Mouse (Mus musculus) thymus, postnatal 4 days (tissue): ENCODE measurements around the gene Bub1b.

Experiments used
- DNase-seq: peaks from one replicate; pipeline ENCODE4 v3.0.0; 2021

Gene Bub1b

DNA sequence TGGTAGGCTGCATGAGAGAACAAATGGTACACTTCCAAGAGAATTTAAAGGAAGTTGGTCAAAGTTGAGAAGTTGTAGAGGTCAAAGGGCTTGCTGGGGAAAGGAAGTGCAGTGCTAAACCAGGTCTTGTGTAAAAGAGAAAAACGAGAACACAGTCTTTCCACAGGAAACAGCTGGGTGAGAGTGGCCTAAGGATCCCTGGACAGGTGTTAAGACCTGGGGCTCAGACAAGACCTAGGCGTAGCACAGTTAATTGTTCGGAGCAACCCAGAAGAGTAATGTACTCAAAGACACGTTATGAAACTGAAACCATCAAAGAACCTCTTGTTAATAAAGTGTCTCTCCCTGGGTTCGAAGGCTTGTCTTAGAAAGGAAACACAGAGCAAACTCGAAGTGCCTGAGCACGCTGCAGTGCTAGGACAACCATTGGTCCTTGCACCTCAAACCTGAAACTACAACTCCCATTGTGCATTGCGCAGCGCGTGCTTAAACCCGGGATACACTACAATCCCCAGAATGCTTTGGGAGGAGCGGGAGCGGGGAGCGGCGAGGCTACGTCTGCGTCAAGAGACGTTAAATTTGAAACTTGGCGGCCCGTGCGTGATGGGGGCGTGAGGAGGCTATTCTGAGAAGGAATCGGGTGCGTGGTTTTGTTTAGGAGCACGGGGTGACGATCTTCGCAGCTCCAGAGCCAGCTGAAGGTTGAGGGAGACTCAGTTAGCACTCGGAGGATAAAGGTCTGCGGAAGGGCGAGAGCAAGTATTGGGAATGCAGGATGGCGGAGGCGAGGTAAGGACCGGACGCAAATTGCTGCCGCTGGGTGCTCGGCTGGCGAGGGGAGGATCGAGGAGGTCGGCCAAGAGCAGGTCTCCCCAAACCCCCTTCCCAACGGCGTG, at the start of gene Bub1b:
TSS of gene Bub1b (plus strand) at position 539 of the 896 bp plus-strand sequence.
- peak; percentile 92 for DNase-seq

DNA sequence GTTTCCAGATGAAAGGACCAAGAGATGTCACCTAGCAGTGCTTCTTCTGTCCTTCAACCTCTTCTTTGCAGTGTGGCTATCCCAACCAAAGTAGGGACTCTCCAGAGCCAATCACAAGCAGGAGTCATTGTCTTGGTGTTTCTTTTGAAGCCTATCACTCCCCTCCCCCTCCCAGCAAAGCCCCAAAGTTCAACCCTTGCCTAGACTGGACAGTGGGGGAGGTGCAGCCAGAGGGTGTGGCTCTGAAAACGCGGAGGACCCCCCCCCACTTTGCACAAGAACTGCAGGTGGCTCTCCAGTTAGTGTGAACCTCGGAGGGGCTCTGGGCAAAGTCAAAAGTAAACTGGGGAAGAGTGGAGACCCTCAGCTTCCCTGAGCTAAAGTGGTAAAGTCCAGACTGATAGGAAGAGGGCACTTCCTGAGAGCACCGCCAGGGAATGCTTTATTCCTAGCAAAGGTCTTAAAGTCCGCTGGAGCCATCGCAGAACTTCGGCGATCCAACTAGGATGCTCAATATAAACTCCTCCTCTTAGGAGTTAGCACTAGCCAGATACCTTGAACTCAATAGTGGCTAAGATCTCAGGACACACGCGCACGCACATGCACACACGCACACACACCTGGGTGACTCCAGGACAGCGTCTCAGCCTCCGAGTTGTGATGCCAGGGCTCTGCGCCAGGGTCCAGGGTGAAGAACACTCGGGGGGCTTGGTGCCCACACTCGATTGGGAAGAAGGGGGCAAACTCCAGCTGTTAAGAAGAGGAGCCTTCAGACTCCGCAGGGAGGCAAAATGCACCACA, 49.4 kb upstream of the Bub1b start:
- DNase-seq = peak; percentile 64

DNA sequence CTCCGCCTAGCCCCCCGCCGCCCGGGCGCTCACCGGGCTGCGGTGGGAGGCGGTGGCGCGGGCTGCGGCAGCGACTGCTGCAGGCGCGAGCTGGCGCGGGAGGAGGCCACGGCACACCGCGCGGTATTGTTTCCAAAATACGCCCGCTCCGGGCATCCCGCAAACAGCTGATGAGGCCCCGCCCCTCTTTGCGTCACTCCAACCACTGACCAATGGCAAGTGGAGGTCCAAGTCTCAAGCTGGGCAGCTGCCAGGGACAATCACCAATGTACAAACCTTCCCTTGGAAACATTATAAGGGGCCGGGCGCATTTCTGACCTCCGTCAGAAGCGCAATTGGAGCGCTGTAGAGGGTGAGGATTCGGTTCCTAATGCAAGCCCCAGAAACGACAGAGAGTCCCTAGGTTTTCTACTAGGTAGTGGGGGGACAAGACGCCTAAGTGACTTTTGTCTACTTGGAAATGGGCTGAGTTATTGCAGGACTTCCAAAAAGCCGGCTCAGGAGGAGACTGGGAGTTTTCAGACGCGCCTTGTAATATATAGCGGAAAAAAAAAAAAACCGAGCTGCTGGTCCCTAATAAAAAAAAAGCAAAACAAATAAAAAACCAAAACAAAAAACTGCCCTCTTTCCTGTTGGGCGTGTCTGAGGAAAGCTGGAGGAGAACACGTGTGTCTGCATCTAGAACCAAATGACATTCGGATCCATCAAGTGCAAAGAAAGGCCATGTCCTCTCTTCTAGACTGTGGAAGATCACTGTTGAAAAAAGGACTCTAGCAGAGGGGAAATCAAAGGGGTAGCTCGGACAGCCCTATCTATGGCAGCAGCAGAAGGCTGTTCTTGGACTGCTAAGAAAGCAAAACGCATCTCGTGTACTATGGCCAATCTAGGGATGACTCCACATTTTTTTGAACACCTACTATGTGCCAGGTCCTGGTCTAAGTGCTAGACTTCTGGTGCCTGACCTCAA, 48.2 kb upstream of the Bub1b start, which contains the start of gene Bmf:
TSS of gene Bmf (minus strand) at position 181 of the 967 bp plus-strand sequence.
- peak; percentile 88 for DNase-seq

DNA sequence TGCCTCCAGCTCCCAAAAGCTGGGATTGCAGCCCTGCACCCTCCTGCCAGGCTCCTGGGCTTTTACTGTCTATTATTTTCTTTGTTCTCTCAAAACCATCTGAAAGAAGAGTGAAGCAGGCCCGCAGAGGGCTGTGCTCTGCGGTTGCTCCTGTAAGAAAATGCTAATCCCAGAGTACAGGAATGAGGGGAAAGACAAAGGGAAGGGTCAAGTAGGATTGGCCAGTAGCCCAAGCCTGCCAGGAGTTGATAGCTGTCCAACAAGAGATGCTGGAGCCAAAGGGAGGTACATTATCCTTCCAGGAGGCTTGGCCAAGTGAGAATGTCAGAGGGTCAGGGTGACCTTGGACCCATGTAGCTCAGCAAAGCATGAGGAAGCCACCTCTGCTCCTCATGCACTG, 46.4 kb upstream of the Bub1b start:
- no peak for DNase-seq

DNA sequence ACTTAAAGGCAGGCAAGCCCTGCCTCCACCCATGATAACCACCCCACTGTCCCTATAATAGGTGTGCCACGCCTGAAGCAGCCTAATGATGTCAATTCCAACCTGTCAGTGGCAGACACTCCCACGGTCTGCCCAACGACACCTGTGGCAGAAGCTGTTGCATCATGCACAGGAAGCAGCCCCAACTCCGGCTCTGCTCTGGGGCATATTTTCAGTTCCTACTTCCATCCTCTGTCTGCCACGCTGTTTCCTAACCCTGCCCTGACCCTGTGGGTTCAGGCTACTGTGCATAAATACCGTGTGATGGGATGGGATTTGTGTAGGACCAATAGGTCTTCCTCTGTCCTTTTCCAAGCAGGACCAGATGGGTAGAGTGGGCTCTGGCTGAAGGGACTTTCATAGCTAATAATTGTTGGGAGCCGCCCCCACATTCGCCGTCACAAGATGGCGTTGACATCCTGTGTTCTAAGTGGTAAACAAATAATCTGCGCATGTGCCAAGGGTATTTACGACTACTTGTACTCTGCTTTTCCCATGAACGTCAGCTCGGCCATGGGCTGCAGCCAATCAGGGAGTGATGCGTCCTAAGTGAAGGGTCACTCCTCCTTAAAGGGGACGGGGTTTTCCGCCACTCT, 43.5 kb upstream of the Bub1b start:
- DNase-seq = peak; percentile 76

DNA sequence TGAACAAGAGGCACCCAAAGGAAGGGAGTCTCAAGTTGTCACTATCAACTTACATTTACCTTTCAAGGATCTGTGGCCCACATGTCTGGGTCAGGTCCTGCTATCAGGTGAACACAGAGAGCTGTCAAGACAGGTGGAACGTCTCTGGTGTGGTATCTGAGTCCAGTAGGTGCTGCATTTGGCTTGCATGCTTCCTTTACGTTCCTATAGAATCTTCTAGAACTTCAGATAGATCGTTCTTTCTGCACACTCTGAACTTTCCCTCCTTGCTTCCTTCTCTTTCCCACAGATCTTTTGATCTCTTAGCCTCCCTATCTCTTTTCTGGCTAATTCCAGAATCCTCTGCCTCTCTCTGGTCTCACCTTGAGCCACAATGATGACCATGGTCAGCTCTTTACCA, 39.6 kb upstream of the Bub1b start:
- no peak for DNase-seq

DNA sequence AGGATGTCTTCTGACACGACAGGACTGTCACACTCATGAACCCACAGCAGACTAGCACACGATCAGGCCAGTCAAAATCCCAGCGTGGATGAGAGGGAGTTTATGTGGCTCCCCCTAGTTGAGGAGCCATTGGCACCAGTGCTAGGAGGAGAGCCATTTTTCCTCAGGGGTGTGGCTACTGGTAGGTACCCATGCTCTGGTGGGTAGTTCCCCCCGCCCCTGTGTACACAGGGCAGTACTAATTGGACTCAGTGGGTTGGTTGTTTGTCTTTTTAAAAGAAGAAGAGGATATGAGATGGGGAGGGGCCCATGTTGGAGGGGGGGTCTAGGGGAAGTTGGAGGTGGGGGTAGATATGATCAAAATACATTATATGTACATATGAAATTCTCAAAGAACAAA, 36.0 kb upstream of the Bub1b start:
- DNase-seq = no peak

DNA sequence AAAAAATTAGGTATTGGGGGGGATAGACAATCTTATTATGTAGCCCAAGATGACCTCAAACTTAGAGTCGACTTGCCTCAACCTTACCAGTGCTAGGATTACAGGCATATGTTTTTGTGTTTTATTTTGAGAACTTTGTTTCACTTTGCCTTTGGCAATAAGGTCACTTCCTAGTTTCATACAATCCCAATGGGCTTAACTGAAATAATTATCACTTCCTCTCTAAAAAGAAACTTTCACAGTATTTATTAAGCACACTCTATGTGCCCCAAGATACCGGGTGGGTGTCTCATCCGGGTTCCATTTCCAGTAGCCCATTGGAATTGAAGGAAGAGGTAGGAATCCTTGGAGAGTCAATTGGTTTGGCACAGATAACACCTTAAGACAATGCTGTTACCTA, 35.6 kb upstream of the Bub1b start:
- no peak for DNase-seq

DNA sequence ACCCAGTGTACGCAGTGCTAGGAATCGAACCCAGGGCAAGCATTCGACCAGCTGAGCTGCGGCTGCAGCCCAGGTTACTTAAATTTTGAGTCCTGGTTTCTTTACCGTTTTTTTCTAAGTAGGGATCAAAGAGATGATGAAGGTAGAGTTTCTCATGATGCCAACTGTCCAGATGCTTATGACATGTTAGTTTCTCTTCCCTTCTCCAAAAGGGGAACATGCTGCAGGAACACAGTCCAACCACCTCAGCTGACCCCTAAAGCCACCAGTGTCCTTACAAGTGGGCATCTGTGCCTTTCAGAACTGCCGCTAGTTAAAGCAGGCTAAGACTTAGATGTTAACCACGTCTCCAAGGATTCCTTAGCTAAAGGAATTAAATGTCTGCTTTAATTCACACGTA, 30.8 kb upstream of the Bub1b start:
- no peak for DNase-seq

DNA sequence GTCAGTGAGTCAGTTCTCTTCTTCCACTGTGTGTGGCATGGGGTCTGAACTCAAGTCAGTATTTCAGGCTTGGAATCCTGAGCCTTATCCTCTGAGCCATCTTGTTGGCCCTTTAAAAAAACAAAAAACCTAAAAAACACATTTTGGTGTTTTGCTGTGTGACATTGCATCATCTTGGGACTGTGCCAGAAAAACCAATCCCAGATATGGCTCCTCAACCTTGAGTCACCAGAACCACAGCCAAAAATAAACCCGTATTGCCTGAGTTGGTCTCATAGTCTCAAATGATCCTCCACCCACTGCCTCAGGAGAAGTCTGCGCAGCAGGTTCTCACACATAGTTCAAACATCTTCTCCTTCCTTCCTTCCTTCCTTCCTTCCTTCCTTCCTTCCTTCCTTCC, 27.1 kb upstream of the Bub1b start:
- DNase-seq = no peak

DNA sequence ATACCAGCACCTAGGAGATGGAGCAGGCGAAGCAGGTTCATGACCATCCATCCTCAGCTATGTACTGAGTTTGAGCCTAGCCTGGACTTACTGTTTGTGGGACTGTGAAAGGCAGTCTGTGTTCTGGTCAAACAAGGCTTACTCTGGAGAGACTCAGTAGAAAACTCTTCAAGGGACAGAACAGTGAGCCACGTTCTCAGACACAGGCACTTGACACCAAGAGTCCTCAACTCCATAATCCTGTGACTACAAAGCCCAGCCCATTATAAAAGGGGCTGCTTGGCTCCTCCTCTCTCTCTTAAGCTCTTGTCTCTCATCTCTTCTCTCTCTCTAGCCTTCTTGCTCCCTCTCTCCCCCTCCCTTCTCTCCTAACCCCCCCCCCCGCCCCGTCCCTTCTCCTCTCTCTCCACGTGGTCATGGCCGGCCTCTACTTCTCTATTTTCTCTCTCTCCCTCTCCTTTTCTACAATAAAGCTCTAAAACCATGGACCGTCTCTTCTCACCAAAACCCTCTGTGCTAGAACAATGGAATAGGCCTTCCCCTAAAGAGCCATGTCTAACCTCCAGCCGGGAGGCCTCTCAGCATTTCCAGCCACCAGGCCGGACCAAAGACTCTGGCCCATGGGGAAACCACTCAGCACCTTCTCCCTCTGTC, 25.7 kb upstream of the Bub1b start:
- DNase-seq = no peak

DNA sequence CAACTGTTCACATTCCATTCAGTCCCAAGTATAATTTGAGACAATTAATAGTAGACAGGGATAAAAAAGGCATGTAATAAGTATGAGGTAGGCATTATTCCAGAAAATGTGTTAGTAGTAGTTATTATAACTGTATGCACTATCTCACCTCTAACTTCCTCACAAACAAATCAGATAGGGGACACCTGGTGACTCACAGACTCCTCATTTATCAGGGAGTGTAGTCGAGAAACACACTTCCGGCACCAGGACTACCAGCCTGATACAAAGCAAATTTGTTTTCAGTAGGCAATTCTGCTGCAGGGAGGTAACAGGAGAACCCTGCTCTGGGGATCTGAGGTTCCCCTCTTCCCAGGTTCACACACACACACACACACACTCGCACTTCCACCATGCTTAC, 24.9 kb upstream of the Bub1b start:
- DNase-seq = no peak

DNA sequence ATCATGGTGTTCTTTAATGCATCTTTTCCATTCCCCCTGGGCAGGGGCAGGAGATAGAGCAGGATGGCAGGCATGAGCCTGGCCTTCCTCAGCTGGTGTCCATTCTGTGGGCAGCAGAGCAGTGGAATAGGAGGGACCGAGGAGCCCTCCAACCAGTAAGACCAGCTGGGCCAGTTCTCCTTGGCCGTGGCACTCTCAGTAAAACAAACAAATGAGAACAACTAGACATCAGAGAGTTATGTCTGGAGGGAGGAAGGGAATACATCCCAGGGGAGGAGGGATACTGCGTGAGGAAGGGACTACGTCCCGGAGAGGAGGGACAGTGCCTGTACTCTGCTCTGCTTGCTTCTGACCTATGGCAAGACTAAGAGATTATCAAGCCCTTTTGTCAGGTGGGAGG, 12.0 kb upstream of the Bub1b start:
- no peak for DNase-seq

DNA sequence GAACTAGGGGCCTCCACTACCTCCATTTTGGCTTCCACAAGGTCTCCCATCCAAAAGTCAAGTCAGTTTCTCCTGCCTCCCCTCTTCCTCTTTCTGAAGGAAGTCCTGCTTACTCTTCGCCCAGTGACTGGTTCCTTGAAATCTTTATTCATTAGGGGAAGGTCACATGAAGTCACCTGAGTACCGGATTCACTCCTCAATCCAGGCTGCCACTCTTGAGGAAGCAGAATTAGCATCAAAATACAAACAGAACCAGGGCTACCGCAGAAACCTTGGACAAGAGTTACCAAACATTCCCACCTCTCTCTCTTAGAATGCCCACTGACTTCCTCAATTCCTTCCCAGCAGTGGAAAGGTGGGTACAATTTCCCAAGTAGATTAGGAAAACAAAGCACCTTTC, 10.3 kb upstream of the Bub1b start:
- DNase-seq = no peak

DNA sequence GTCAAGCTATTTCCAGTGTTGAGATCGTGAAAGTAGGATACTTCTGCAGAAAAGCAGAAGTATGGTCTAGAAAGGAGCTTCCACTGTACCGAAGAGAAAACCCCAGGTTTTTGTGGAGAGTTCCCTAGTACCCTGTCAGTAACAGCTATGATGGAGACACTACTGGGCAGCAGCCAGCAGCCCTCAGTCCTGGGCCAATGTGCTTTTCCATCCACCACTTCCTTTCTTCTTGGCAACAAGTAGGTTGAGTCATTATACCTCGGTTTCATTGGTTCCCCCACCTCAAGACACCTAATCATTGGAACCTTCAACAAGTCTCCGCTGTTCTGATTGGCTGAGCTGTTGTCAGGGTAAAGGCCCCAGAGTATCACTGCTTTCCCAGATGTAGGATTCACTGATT, 6.9 kb upstream of the Bub1b start:
- no peak for DNase-seq

DNA sequence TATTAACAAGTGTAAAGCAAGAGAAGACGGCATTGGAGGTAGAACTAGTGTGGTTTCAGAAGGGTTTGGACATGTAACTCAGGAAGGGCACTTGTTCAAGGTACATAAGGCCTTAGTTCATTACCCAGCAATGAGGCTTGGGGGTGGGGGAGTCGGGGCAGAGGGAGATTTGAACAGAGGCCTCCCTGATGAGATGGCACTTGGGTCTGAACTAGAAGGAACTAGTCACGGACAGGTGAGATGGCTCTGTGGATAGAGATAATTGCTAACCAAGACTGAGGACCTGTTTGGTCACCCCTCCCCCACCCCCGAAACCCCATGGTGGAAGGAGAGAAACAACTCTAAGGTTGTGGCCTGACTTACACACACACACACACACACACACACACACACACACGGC, 1.1 kb downstream of the Bub1b start:
- no peak for DNase-seq

DNA sequence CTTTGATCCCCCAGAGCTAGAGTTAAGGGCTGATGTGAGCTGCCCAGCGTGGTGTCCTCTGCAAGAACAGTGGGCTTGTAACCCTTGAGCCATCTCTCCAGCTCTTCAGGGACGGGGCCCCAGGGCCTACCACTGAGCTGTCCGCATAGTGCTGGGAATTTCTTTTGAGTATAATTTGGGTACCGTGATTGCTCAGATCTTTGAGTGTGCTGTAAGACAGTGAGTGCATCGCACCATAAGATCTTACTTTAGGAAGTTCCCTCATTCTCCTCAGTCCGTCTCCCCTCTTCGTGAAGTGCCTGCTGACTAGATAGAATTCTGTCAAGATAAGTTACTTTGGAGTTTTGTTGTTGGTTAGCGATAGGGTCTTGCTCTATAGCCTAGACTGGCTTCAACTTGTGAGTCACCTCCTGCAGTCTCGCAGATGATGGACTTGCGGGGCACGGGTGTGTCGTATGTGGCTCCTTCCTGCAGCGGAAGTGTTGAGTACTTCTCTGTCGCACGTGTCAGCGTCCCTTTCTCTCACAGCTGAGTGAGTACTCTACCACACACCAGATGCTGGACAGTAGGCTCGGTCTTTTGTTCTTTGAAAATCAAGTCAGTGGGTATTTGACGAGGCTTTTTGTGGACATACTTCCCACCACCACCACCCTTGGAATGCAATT, 3.7 kb downstream of the Bub1b start:
- DNase-seq = no peak

DNA sequence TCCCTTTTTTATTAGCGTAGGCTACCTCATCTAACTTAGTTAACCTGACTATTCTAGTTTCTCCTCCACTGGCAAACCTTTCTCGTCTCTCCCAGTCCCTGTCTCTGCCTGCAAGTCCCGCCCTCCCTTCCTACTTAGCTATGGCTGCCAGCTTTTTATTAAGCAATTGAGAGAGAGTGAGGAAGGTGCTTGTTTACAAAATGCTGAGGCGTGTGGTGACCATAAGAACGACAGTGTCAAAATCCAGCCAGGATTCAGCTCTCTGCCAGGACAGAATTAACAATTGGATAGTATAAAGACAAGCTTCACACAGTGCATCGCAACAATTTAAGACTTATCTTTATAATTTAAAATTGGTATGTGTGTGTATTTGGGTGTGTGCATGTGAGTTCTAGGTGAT, 6.1 kb downstream of the Bub1b start:
- no peak for DNase-seq

DNA sequence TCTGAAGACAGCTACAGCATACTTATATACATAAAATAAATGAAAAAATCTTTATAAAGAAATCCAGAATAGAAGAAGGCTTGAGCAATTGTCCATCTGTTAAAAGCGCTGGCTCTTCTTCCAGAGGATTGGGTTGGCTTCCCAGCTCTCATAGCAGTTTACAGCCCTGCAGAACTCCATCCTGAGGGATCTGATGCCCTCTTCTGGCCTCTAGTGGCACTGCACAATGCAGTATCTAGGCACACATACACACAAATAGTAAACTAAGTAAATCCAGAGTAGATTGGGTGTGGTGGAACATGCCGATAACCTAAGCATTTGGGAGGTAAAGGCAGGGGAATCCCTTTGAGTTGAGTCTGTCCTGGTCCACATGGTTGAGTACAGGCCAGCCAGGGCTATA, 8.0 kb downstream of the Bub1b start:
- DNase-seq = peak; percentile 82

DNA sequence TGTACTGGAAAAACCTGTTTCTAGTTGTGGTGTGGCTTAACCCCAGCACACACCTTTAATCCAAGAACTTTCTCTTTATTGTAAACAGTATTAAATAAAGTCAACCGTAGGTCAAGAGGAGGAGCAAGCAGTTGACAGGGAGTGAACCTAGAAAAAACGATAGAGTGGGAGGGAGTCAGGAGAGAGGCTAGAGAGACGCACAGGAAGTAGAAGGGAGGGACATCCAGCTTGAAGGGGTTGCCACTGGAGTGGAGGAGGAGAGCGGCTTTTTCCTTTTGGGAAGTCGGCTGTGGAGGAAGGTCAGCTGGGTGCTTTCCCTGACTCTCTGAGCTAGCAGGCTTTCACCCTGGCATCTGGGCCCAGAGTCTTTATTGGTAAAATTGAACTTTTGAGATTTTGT, 9.0 kb downstream of the Bub1b start:
- no peak for DNase-seq

DNA sequence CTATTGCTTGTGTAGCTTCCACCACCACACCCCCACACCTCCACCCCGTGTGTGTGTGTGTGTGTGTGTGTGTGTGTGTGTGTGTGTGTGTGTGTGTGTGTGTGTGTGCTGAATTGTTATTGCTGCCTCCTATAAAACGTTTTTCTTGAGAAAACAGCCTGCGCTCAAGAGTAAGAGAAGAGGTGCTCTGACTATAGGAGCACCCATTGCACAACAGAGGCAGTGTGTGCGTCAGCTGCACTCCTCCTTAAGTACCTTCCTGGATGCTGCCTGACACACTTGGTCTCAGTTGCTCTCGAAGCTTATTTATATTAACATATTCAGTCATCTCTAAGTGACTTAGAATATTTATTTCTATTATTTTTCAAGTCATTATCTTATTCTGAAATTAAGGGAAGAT, 20.0 kb downstream of the Bub1b start:
- no peak for DNase-seq
